Mouse (Mus musculus) C2C12 (cell line): ENCODE measurements at regions not wholly inside any gene's neighbourhood (a gene's known extent, or its start where the extent isn't known, plus 50 kb on each side); places are given as distances from the start of the nearest gene placed in this dataset.

Experiments used
- CTCF ChIP-seq: IDR thresholded peaks from one replicate; pipeline ENCODE4 v1.5.1; 2011; ENCODE audit not compliant: control insufficient read depth, insufficient read depth, insufficient read length
- MYOD1 ChIP-seq: IDR thresholded peaks from one replicate; pipeline ENCODE4 v1.6.1; 2011; ENCODE audit warnings: low read depth; ENCODE audit not compliant: control insufficient read depth, insufficient read length
- MYOG ChIP-seq: IDR thresholded peaks from one replicate; pipeline ENCODE4 v1.6.1; 2011; ENCODE audit not compliant: control insufficient read depth, insufficient read length; ENCODE audit errors: extremely low read depth
- USF1 ChIP-seq: IDR thresholded peaks from one replicate; pipeline ENCODE4 v1.6.1; 2011; ENCODE audit warnings: low read depth, mild to moderate bottlenecking, control low read depth, moderate library complexity

GRCm38 (mm10) chr13:101311634-101312314 is 456.2 kb downstream of the Pik3r1 start:
- TF ChIP-seq CTCF (no peak), MYOD1 (no peak), MYOG (no peak), USF1 (no peak)
